ENCODE assay signal across 8 mouse cellular contexts in the genomic region with DNA sequence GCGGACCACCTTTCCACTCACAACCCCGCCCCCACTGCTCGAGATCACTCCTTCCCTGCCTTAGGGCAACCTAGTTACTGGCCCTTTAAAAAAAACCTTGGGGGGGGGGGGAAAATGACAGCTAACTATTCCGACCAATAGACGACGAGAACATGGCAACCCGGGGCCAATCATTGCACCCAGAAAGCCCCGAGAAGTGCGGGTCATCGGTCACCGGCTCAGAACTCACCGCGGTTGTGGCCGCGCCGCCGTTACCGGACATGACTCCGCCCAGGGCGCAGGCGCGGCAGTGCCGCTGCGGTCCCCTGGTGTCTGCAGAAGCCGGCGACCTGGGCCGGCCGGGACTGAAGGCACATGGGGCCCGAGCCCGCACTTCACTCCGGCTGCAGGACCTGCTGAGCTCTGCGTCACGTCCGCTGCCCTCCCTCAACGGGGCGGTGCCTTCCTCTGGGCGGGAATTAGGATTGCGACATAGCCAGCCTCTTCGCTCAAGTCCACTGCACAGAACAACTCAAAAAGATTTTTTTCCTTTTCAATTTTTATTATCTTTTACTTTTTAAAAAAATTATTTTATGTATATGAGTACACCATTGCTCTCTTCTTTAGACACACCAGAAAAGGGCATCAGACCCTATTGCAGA. TPM values are rescaled to one million over a fixed set of nuclear protein-coding genes. Genes with fewer than 3 reads are reported as not detected.
A peak's percentile ranks its signal among the peaks of the same experiment; 100 is the strongest.
DNase-seq lines count a peak whose midpoint lies in the region; ATAC-seq and TF ChIP-seq lines count a peak whose summit lies in the region.

Hmbs (minus strand) TSS at position 448 of the 641 bp plus-strand sequence.

- peak within 1 kb of the TSS; percentile 85 for H3K4me3 ChIP-seq in G1E (ENCODE audit: low read depth, low read length)
- H3K4me3 ChIP-seq in cerebellum, adult 2 months (replicated peaks; ENCODE audit: insufficient read depth, low read depth, low read length) = peak within 1 kb of the TSS; percentile 58
- peak within 1 kb of the TSS; percentile 80 for H3K4me3 ChIP-seq in forebrain, postnatal 0 days (ENCODE audit: low read depth, low read length)
- H3K4me3 ChIP-seq in lung, embryonic 16.5 days (ENCODE audit: low read length) = peak within 1 kb of the TSS; percentile 94

- peak within 1 kb of the TSS; percentile 79 for H3K9ac ChIP-seq in forebrain, postnatal 0 days
- H3K9ac ChIP-seq in lung, embryonic 16.5 days (ENCODE audit: low read length) = peak within 1 kb of the TSS; percentile 93

- no peaks in the 10 kb centered on the region for H3K9me3 ChIP-seq in G1E (replicated peaks)
- H3K9me3 ChIP-seq in forebrain, postnatal 0 days (ENCODE audit: low read length) = no peaks in the 10 kb centered on the region
- H3K9me3 ChIP-seq in lung, embryonic 16.5 days (ENCODE audit: control insufficient read depth, low read length) = no peaks in the 10 kb centered on the region

- peaks cover 75% of the 10 kb centered on the region for H3K36me3 ChIP-seq in G1E (replicated peaks)
- H3K36me3 ChIP-seq in forebrain, postnatal 0 days (ENCODE audit: insufficient read depth) = peaks cover 22% of the 10 kb centered on the region
- H3K36me3 ChIP-seq in lung, embryonic 16.5 days (ENCODE audit: control insufficient read depth, insufficient read depth, low read length) = peaks cover 25% of the 10 kb centered on the region

- 0 out of 2 replicates have a peak, but pooled peaks have one; percentile 23 for TF ChIP-seq POLR2A in cerebellum, adult 2 months (IDR thresholded peaks at IDR 0.05; ENCODE audit: borderline replicate concordance, insufficient read depth, low read length)

- DNase-seq in G1E (ENCODE audit: low spot score) = peak; percentile 84
- DNase-seq in cerebellum, adult 2 months = peak; percentile 90 to 93
- DNase-seq in forebrain, postnatal 0 days = peak; percentile 92
- DNase-seq in heart, postnatal 4 days = peak; percentile 91
- peak; percentile 58 for DNase-seq in layer of hippocampus, adult 9-10 months (ENCODE audit: low spot score)
- DNase-seq in ovary, postnatal 10 days (ENCODE audit: low spot score) = peak; percentile 79
- DNase-seq in thymus, postnatal 10 days (ENCODE audit: low spot score in 2 of 2) = peak; percentile 77 to 78

- WGBS in cerebellum, adult 2 months = under 1% methylated on average over 39 of the region's 39 CpGs
- under 1% methylated on average over 39 of the region's 39 CpGs for WGBS in forebrain, postnatal 0 days
- WGBS in lung, embryonic 16.5 days = under 1% methylated on average over 39 of the region's 39 CpGs

- peak; percentile 51 for ATAC-seq in G1E (ENCODE audit: extremely low read depth, insufficient number of reproducible peaks, low FRiP score, poor library complexity, severe bottlenecking)
- ATAC-seq in forebrain, postnatal 0 days = peak; percentile 98
- ATAC-seq in lung, embryonic 16.5 days (ENCODE audit: low read depth) = peak; percentile 97

- no peak for TF ChIP-seq CTCF in G1E (IDR thresholded peaks at IDR 0.05; ENCODE audit: low read depth, low read length)
- TF ChIP-seq CTCF in cerebellum, adult 2 months (IDR thresholded peaks at IDR 0.05; ENCODE audit: borderline replicate concordance, insufficient read depth, low read depth, low read length) = no peak
- no peak for TF ChIP-seq CTCF in forebrain, postnatal 0 days (IDR thresholded peaks at IDR 0.05; ENCODE audit: low read depth)

- H3K27me3 ChIP-seq in G1E (ENCODE audit: insufficient read depth, low read length) = no peaks in the 10 kb centered on the region
- H3K27me3 ChIP-seq in cerebellum, adult 2 months (ENCODE audit: control insufficient read depth, insufficient read depth, low read length) = no peaks in the 10 kb centered on the region
- no peaks in the 10 kb centered on the region for H3K27me3 ChIP-seq in forebrain, postnatal 0 days (ENCODE audit: insufficient read depth, low read length)
- no peaks in the 10 kb centered on the region for H3K27me3 ChIP-seq in lung, embryonic 16.5 days (ENCODE audit: control insufficient read depth, insufficient read depth, low read depth, low read length)

- peaks cover 68% of the 10 kb centered on the region for H3K4me1 ChIP-seq in G1E (ENCODE audit: insufficient read depth, low read depth, low read length)
- H3K4me1 ChIP-seq in cerebellum, adult 2 months (ENCODE audit: control insufficient read depth, insufficient read depth, low read length) = peaks cover 2% of the 10 kb centered on the region; the same call in 1 of the 2 replicates
- peaks cover 3% of the 10 kb centered on the region; the same call in 1 of the 2 replicates for H3K4me1 ChIP-seq in forebrain, postnatal 0 days (ENCODE audit: insufficient read depth)
- H3K4me1 ChIP-seq in lung, embryonic 16.5 days (replicated peaks; ENCODE audit: control insufficient read depth, insufficient read depth, low read length) = peaks cover 16% of the 10 kb centered on the region

- H3K4me2 ChIP-seq in forebrain, postnatal 0 days (ENCODE audit: low read depth) = peak within 1 kb of the TSS; percentile 65
- peak within 1 kb of the TSS; percentile 74 for H3K4me2 ChIP-seq in lung, embryonic 16.5 days (ENCODE audit: low read depth, low read length)

- peak within 1 kb of the TSS; percentile 87 for H3K27ac ChIP-seq in cerebellum, adult 2 months (ENCODE audit: insufficient read depth, low read length)
- H3K27ac ChIP-seq in forebrain, postnatal 0 days (ENCODE audit: low read depth, low read length) = peak within 1 kb of the TSS; percentile 91
- peak within 1 kb of the TSS; percentile 99 for H3K27ac ChIP-seq in lung, embryonic 16.5 days (ENCODE audit: low read length)

RNA-seq across cellular contexts. Expression of gene Hmbs, which starts in this region (rescaled TPM):
- total RNA-seq in G1E (2014; fragmentation: Nextera tagmentation) (82.7 and 175 TPM in 2 replicates), G1E (2017) (108 and 148 TPM in 2 replicates)
- 86.9 and 90.1 TPM in 2 replicates for polyA plus RNA-seq in G1E (2012)
- 32.2 and 35.4 TPM in 2 replicates for polyA plus RNA-seq in cerebellum, adult 2 months (2012; rRNA removed)
- 38.1 and 38.6 TPM in 2 replicates for total RNA-seq in forebrain, postnatal 0 days (2014; rRNA removed)
- 53.3 and 55.0 TPM in 2 replicates for polyA plus RNA-seq in forebrain, postnatal 0 days (2015; fragmentation: Nextera tagmentation; extraction: Ambion mirVana)
- 10 to 100 TPM; 54.0 to 60.6 TPM for total RNA-seq in heart, postnatal 4 days (2021)
- 110 and 117 TPM in 2 replicates for polyA plus RNA-seq in lung, embryonic 16.5 days (2015; fragmentation: Nextera tagmentation; extraction: Ambion mirVana)

Comparison
In these comparisons a context has a peak if more than half of its experiments do, and no peak if none do; other contexts are left out.
1. Peak in every context shown above with its lines: DNase-seq, ATAC-seq, H3K4me3 ChIP-seq and H3K27ac ChIP-seq.